Mouse (Mus musculus) inflammation-experienced regulatory T-cells, adult 6 months (primary cell): Measurements from ENCODE around the gene Grip1. TPM values are rescaled to one million over a fixed set of nuclear protein-coding genes. Genes with fewer than 3 reads are reported as not detected.

ENCODE experiments used
- ATAC-seq: one replicate; pipeline ENCODE4 v1.8.0; 2017
- polyA plus RNA-seq, 3 experiments: library from polyadenylated mRNA; unstranded; fragments of 100-300 nt; shearing (Covaris generic); gene quantifications; one replicate each; pipeline ENCODE4 v1.2.1; 2017

The Grip1 gene
- polyA plus RNA-seq, 3 experiments from 2014 or later: 0.11 TPM; not detected in 2

- no peak for ATAC-seq
These were observed 9.7 kb downstream of the Grip1 start for GRCm38 (mm10) chr10:119463345-119463744.

DNA sequence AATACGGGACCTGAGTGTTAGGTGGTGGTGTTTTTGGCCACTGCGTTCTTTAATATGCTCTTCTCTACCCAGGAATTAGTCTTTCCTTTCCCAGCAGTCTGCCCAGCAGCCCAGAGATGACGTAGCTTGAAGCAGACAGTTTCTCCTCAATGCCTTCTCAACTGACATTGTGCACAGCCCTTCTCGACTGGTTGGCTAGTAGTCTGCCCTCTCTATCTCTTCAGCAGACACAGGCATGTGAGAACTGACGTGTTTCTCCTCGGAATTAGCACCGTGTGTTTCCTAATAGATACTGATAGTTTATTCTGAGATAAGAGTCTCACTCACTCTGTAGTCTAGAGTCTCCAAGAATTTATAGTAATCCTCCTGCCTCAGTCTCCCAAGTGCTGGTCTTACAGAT, 10.2 kb downstream of the Grip1 start:
- ATAC-seq: no peak

DNA sequence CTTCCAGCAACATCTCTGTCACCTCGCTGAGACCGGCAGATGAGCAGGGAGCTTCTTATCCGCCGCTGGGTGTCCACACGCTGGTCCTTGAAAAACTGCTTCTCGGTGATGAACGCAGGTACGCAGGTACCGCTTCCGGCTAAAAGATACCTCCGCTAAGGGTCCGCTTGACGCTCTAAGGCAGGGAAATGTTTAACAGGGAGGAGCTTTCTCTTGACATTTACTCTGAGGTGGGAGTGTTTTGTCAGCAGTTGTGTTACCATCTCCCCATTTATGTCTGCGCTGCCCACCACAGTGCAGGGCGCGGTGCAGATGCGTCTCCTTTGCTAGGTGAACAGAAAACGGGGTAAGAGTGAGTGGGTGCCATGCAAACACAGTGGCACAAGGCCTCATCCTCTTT, 14.3 kb downstream of the Grip1 start:
- ATAC-seq: no peak

DNA sequence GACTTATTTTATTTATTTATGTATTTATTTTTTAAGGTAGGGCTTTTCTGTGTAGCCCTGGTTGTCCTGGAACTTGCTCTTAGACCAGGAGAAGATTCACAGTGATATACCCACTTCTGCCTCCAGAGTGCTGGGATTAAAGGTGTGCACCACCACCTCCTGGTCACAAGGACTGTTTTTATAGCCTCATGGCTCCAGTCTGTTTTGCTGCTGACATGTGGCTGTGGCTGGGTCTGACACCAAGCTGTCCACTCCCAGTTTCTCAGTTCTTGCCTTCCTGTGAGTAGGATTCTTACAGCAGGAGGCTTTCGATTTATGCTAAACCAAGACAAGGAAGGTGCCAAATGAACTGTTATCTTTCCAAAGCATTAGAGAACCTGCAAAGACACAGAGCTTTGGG, 16.5 kb downstream of the Grip1 start:
- no peak for ATAC-seq

GRCm38 (mm10) chr10:119475166-119475565, 21.5 kb downstream of the Grip1 start:
- ATAC-seq: no peak

DNA sequence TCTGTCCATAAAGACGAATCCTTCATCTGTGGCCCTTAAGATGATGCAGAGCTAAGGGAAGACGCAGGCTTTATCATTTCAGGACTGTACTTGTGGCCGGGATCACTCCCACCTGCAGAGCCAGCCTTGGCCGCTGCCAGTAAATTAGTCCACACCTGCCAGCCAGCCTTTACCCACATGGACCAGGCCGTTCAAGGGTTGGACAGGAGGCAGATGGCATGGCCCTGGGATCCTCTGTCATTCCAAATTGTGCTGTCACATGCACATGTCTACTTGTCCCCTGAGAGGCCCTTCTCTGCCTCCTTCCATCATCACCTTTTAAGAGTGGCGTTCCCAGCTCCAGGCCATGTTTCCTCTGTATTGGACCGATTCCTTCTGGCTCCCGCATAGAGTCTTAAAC, 24.0 kb downstream of the Grip1 start:
- ATAC-seq: no peak

DNA sequence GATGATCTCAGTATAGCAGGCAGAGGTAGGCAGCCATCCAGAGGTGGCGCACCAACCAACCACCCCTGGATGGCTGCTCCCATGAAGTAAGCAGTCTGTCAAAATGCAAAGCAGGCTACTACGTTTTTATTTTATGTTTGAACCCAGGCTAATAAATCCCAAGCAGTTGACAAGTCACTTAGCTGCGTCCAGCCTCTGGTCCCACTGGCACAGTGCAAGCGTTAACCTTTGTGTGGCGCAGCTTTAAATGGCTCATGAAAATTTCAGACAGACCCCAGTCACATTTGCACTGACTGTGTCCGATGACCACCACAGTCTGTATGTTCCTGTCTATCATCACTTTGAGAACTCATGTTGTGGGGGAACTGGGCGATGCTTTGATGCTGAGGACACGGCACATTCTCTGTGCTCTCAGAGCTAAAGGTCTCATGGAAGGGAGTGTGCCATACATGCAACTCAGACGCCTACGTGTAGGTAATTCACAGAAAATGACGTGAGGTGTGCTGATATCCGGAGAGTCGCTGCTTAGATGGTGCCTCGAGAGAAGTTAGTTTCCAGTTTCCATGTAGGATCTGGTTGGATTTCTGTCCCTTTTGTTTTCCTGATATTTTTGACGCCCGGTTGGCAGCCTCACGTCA, 29.6 kb downstream of the Grip1 start:
- no peak for ATAC-seq

- ATAC-seq: no peak
These were observed 30.1 kb downstream of the Grip1 start for GRCm38 (mm10) chr10:119483766-119484165.

- no peak for ATAC-seq
These were observed 33.3 kb downstream of the Grip1 start for GRCm38 (mm10) chr10:119486936-119487335.

GRCm38 (mm10) chr10:119490831-119491230, 37.2 kb downstream of the Grip1 start:
- ATAC-seq: no peak

DNA sequence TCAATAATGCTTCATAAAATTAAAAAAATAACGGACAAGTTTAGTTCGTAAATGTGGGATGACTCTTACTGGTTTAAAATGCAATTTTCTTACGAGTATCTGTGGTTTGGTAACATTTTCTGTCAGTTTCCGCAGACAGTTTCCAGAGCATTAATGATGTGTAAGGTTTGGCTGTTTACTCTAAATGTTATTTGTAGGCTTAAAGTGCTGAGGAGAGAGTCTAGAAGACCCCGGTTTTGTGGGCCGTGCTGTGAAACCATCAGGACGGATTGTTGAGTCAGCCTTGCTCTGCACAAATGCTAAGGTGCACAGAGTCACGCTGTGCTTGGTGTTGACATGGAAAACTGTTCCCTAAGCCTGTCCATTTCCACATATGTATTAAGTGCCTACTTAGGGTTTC, 41.7 kb downstream of the Grip1 start:
- ATAC-seq: no peak

GRCm38 (mm10) chr10:119496221-119496620, 42.6 kb downstream of the Grip1 start:
- ATAC-seq: no peak

DNA sequence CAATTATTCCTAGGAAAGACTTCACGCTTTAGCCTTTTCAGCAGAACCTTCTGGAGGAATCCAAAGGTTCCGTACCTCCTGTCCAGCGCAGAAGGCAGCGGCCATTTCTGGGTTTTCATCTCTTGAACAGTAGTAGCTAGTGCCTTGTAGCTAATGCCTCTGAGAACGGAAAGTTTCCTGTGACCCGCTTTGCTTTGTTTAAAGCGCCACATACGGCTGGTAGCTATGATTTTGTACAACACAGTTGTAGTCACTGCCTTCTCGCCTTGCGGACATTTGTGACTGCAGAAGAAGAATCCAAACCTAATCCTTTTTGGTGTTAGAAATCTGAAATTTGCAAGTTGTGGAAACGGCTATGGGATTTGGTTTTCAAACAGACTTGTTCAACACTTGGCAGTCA, 68.1 kb downstream of the Grip1 start:
- no peak for ATAC-seq

- no peak for ATAC-seq
These were observed 72.1 kb downstream of the Grip1 start for GRCm38 (mm10) chr10:119525730-119526129.

DNA sequence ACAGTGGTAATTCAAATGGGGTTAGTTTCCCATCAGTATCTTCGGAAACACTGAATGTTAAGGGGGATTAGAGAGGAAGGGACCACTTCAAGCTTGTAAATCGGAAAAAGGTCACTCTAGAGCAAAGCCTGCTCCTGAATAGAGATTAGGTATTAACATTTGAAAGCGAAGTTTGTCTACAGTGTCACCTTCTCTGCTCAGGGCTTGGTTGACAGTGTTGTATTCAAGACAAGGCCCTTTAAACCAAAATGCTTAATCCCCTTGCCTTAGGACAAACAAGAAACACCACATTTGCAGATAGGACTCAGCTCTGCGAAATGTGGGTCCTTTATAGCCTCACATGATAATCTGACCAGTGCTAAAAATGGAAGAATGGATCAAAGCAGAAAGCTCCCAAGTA, 81.2 kb downstream of the Grip1 start:
- no peak for ATAC-seq

GRCm38 (mm10) chr10:119541655-119542054, 88.0 kb downstream of the Grip1 start:
- ATAC-seq: no peak

- ATAC-seq: no peak
These were observed 90.1 kb downstream of the Grip1 start for GRCm38 (mm10) chr10:119543771-119544170.

GRCm38 (mm10) chr10:119544743-119545142, 91.1 kb downstream of the Grip1 start:
- ATAC-seq: no peak

- no peak for ATAC-seq
These were observed 94.2 kb downstream of the Grip1 start for GRCm38 (mm10) chr10:119547875-119548274.

GRCm38 (mm10) chr10:119548774-119549173, 95.1 kb downstream of the Grip1 start:
- ATAC-seq: no peak

- ATAC-seq: no peak
These were observed 97.0 kb downstream of the Grip1 start for GRCm38 (mm10) chr10:119550630-119551029.

- ATAC-seq: no peak
These were observed 102.7 kb downstream of the Grip1 start for GRCm38 (mm10) chr10:119556346-119556745.

DNA sequence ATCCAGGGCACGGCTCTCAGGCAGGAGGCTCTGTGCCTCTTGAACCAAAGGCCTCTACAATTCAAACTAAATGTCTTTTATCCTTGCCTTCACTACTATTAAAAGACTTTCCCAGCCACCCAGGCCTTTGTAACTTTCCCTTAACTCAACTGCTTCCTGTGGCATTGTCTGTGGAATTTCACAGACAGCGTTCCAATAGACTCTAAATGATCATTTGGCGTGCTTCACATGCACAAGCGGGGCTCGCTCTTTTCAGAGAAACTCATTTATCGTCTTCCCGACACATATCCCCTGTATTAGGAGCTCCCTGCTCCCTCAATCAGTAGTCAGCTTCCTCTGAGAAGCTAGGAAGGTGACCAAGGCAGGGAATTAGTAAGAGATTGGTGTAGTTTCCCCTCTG, 104.8 kb downstream of the Grip1 start:
- no peak for ATAC-seq

DNA sequence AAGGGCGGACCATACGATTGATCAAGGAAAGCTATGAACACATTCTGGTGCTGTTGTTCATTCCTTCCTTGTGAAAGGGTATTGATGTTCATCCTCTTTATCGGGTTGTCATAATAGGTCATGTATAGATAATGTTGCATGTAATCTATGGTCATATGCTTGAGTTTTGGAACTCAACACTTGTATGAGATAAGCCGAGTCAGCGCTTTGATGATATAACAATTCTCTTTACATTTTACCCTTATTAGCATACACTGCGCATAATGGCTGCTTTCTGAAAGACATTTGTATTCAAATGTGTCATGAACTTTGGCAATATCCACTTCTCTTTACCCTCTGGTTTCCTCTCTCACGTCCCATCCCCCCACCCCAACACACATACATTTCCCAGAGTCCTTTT, 111.2 kb downstream of the Grip1 start:
- ATAC-seq: no peak

DNA sequence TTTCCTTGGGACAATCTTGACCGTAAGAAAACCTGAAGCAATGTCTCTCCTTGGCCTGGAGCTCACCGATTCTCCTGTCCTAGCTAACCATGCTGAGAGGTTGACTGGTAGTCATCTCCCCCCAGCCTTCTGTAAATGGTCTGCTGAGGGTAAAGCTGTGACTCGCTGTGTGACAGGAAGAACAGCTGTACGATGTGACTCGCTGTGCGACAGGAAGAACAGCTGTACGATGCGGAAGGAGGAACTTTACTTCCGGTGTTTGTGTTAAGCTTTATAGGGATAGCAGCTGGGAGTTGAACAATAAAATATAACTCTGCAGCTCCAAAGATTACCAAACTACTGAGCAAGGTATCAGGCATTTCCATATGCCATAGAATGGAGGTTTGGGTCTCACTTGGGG, 119.5 kb downstream of the Grip1 start:
- ATAC-seq: no peak
